Mouse (Mus musculus): ENCODE measurements around the gene Tmem268. TPM values are rescaled to one million over a fixed set of nuclear protein-coding genes. Genes with fewer than 3 reads are reported as not detected.

The Tmem268 gene
- polyA plus RNA-seq, 1 experiment from 2014 or later, result 3.8 TPM

- no peak overlapping the region for H3K4me3 ChIP-seq
- WGBS, result 84% methylated on average over 7 of the region's 7 CpGs
- no peaks in the 10 kb centered on the region for H3K4me1 ChIP-seq (replicated peaks)
- H3K27me3 ChIP-seq, result no peaks in the 10 kb centered on the region
- H3K9ac ChIP-seq, result no peak overlapping the region
- H3K9me3 ChIP-seq, result no peaks in the 10 kb centered on the region
- no peak for ATAC-seq (ENCODE audit: low read depth)
- H3K27ac ChIP-seq (replicated peaks), result no peak overlapping the region
- no peaks in the 10 kb centered on the region for H3K36me3 ChIP-seq
- no peak overlapping the region for H3K4me2 ChIP-seq
Measured at GRCm38 (mm10) chr4:63608391-63608790, 49.8 kb downstream of the Tmem268 start.

GRCm38 (mm10) chr4:63621861-63622260 lies 63.3 kb downstream of the Tmem268 start:
- Histone ChIP-seq H3K36me3 (no peaks in the 10 kb centered on the region), H3K27ac (replicated peaks) (no peak overlapping the region), H3K4me3 (no peak overlapping the region), H3K9me3 (no peaks in the 10 kb centered on the region), H3K27me3 (no peaks in the 10 kb centered on the region), H3K4me2 (no peak overlapping the region), H3K9ac (no peak overlapping the region), H3K4me1 (replicated peaks) (no peaks in the 10 kb centered on the region)
- 90% methylated on average over 2 of the region's 2 CpGs for WGBS
- ATAC-seq (ENCODE audit: low read depth), result no peak

- H3K4me3 ChIP-seq, result no peak within 1 kb of the TSS
- H3K36me3 ChIP-seq, result no peaks in the 10 kb centered on the region
- 61% methylated on average over 5 of the region's 5 CpGs for WGBS
- no peaks in the 10 kb centered on the region for H3K9me3 ChIP-seq
- no peaks in the 10 kb centered on the region for H3K4me1 ChIP-seq (replicated peaks)
- H3K4me2 ChIP-seq, result no peak within 1 kb of the TSS
- no peak within 1 kb of the TSS for H3K27ac ChIP-seq (replicated peaks)
- ATAC-seq (ENCODE audit: low read depth), result no peak
- H3K27me3 ChIP-seq, result no peaks in the 10 kb centered on the region
- H3K9ac ChIP-seq, result no peak within 1 kb of the TSS
Measured at GRCm38 (mm10) chr4:63622378-63622835, 63.8 kb downstream of the Tmem268 start, which contains the start of gene Tex48. Gene Tex48 (minus strand): TSS chr4:63622428.

- Histone ChIP-seq H3K4me1 (replicated peaks) (no peaks in the 10 kb centered on the region), H3K9me3 (no peaks in the 10 kb centered on the region), H3K4me3 (no peak overlapping the region), H3K36me3 (no peaks in the 10 kb centered on the region), H3K9ac (no peak overlapping the region), H3K4me2 (no peak overlapping the region), H3K27ac (replicated peaks) (no peak overlapping the region), H3K27me3 (no peaks in the 10 kb centered on the region)
- no peak for ATAC-seq (ENCODE audit: low read depth)
- 67% methylated on average over 3 of the region's 3 CpGs for WGBS
Measured at GRCm38 (mm10) chr4:63625563-63626080, 67.0 kb downstream of the Tmem268 start.

- Histone ChIP-seq H3K9ac (no peak overlapping the region), H3K36me3 (no peaks in the 10 kb centered on the region), H3K9me3 (no peaks in the 10 kb centered on the region), H3K4me3 (no peak overlapping the region), H3K4me1 (replicated peaks) (no peaks in the 10 kb centered on the region), H3K27me3 (no peaks in the 10 kb centered on the region), H3K27ac (replicated peaks) (no peak overlapping the region), H3K4me2 (no peak overlapping the region)
- WGBS, result 90% methylated on average over 8 of the region's 8 CpGs
- ATAC-seq (ENCODE audit: low read depth), result no peak
Measured at GRCm38 (mm10) chr4:63627111-63627510, 68.5 kb downstream of the Tmem268 start.

GRCm38 (mm10) chr4:63633181-63633580 lies 74.6 kb downstream of the Tmem268 start:
- Histone ChIP-seq H3K27me3 (no peaks in the 10 kb centered on the region), H3K9ac (no peak overlapping the region), H3K9me3 (no peaks in the 10 kb centered on the region), H3K4me2 (no peak overlapping the region), H3K4me3 (no peak overlapping the region), H3K27ac (replicated peaks) (no peak overlapping the region), H3K36me3 (no peaks in the 10 kb centered on the region), H3K4me1 (replicated peaks) (no peaks in the 10 kb centered on the region)
- ATAC-seq (ENCODE audit: low read depth), result no peak
- 86% methylated on average over 2 of the region's 2 CpGs for WGBS

Other genes starting within 250 kb of the Tmem268 start
- not detected in 2 replicates for gene Orm1, start 214.2 kb upstream of the Tmem268 start, polyA plus RNA-seq (2015; fragmentation: Nextera tagmentation; extraction: Ambion mirVana)
- not detected in 2 replicates for gene Orm3, start 202.6 kb upstream of the Tmem268 start, polyA plus RNA-seq (2015; fragmentation: Nextera tagmentation; extraction: Ambion mirVana)
- gene Orm2, start 196.3 kb upstream of the Tmem268 start, polyA plus RNA-seq (2015; fragmentation: Nextera tagmentation; extraction: Ambion mirVana), result not detected in 2 replicates
- gene Akna, start 155.4 kb upstream of the Tmem268 start, polyA plus RNA-seq (2015; fragmentation: Nextera tagmentation; extraction: Ambion mirVana), result 4.4 and 4.8 TPM in 2 replicates
- gene Whrn, start 62.8 kb upstream of the Tmem268 start, polyA plus RNA-seq (2015; fragmentation: Nextera tagmentation; extraction: Ambion mirVana), result 4.2 and 5.6 TPM in 2 replicates
- 450 and 499 TPM in 2 replicates for gene Atp6v1g1, start 14.0 kb upstream of the Tmem268 start, polyA plus RNA-seq (2015; fragmentation: Nextera tagmentation; extraction: Ambion mirVana)
- gene Gm11213, start 46.5 kb downstream of the Tmem268 start, polyA plus RNA-seq (2015; fragmentation: Nextera tagmentation; extraction: Ambion mirVana), result not detected in 2 replicates
- not detected in 2 replicates for gene Tex48, start 63.6 kb downstream of the Tmem268 start, polyA plus RNA-seq (2015; fragmentation: Nextera tagmentation; extraction: Ambion mirVana)
- not detected in 2 replicates for gene Gm11214, start 104.6 kb downstream of the Tmem268 start, polyA plus RNA-seq (2015; fragmentation: Nextera tagmentation; extraction: Ambion mirVana)
- not detected in 2 replicates for gene Tnfsf15, start 186.3 kb downstream of the Tmem268 start, polyA plus RNA-seq (2015; fragmentation: Nextera tagmentation; extraction: Ambion mirVana)